Mouse (Mus musculus) c-Kit-negative CD71-positive TER-119-positive erythroid progenitor cells, embryonic 14.5 days (primary cell): Measurements from ENCODE around the gene Tdrd3.

Source experiments
- DNase-seq: peaks from one replicate; pipeline ENCODE4 v3.0.0-alpha.2; 2013; ENCODE audit warnings: low read depth, low spot score

Gene Tdrd3

GRCm38 (mm10) chr14:87415808-87416721 is at the start of gene Tdrd3:
Gene Tdrd3, plus strand, starts transcription at chr14:87416639.
- DNase-seq, result peak; percentile 92

- DNase-seq, result no peak
These were observed 49.3 kb upstream of the Tdrd3 start for GRCm38 (mm10) chr14:87367169-87367568.

GRCm38 (mm10) chr14:87383041-87383440 is 33.4 kb upstream of the Tdrd3 start:
- no peak for DNase-seq

- DNase-seq, result no peak
These were observed 31.9 kb upstream of the Tdrd3 start for GRCm38 (mm10) chr14:87384288-87385268.

GRCm38 (mm10) chr14:87393096-87393495 is 23.3 kb upstream of the Tdrd3 start:
- DNase-seq, result no peak

GRCm38 (mm10) chr14:87396643-87397042 is 19.8 kb upstream of the Tdrd3 start:
- DNase-seq, result no peak

GRCm38 (mm10) chr14:87415486-87415807 is 992 bp upstream of the Tdrd3 start:
- DNase-seq, result no peak

- peak; percentile 51 for DNase-seq
These were observed 584 bp downstream of the Tdrd3 start for GRCm38 (mm10) chr14:87416755-87417690.

GRCm38 (mm10) chr14:87417691-87418070 is 1.2 kb downstream of the Tdrd3 start:
- no peak for DNase-seq

- no peak for DNase-seq
These were observed 3.3 kb downstream of the Tdrd3 start for GRCm38 (mm10) chr14:87419740-87420139.

- DNase-seq, result no peak
These were observed 4.1 kb downstream of the Tdrd3 start for GRCm38 (mm10) chr14:87420576-87420975.

GRCm38 (mm10) chr14:87422432-87422831 is 6.0 kb downstream of the Tdrd3 start:
- DNase-seq, result no peak

- DNase-seq, result peak; percentile 40
These were observed 10.0 kb downstream of the Tdrd3 start for GRCm38 (mm10) chr14:87426297-87426922.

- no peak for DNase-seq
These were observed 10.6 kb downstream of the Tdrd3 start for GRCm38 (mm10) chr14:87427032-87427431.

GRCm38 (mm10) chr14:87427659-87428289 is 11.3 kb downstream of the Tdrd3 start:
- DNase-seq, result no peak

- DNase-seq, result no peak
These were observed 17.0 kb downstream of the Tdrd3 start for GRCm38 (mm10) chr14:87433390-87433915.

- no peak for DNase-seq
These were observed 18.9 kb downstream of the Tdrd3 start for GRCm38 (mm10) chr14:87435382-87435781.

- no peak for DNase-seq
These were observed 23.3 kb downstream of the Tdrd3 start for GRCm38 (mm10) chr14:87439721-87440120.

GRCm38 (mm10) chr14:87446331-87446913 is 30.0 kb downstream of the Tdrd3 start:
- DNase-seq, result no peak
